Mouse (Mus musculus) retina, adult 2 months (tissue): ENCODE measurements around the gene Chn2.

Experiments
- DNase-seq: peaks from one replicate; pipeline ENCODE4 v3.0.0-alpha.2; 2012; ENCODE audit warnings: low read depth, low spot score

The Chn2 gene

DNA sequence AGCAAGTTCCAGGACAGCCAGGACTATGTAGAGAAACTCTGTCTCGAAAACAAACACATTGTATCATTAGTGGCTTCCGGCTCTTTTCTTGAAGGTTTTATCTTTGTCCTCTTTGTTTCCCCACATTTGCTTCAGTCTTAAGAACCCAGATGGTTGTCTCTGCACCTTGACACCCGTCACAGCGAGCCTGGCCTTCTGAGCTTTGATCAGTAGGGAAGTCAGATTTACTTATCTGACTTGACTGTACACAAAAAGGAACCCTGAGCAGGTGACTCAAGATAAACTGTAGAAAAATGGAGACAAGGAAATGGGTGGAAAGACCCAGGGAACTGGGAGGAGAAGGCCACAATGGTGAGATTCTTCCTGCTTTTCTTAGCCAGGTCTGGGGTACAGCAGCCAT lies 79.5 kb downstream of the Chn2 start:
- no peak for DNase-seq

DNA sequence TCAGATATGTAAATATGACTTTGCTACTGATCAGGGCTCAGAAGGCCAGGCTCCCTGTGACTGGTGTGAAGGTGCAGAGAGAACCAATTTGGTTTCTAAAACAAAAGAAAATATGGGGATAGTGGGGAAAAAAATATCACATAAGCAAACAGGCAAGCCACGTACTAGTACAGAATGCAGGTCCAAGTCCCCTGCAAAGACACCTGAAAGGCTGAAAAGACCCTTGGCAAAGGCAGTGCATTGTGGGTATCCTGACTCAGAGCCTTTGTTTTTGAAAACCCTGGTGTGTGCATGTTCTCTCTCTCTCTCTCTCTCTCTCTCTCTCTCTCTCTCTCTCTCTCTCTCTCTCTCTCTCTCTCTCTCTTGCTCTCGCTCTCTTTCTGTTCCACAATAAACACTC lies 80.1 kb downstream of the Chn2 start:
- DNase-seq, result no peak

DNA sequence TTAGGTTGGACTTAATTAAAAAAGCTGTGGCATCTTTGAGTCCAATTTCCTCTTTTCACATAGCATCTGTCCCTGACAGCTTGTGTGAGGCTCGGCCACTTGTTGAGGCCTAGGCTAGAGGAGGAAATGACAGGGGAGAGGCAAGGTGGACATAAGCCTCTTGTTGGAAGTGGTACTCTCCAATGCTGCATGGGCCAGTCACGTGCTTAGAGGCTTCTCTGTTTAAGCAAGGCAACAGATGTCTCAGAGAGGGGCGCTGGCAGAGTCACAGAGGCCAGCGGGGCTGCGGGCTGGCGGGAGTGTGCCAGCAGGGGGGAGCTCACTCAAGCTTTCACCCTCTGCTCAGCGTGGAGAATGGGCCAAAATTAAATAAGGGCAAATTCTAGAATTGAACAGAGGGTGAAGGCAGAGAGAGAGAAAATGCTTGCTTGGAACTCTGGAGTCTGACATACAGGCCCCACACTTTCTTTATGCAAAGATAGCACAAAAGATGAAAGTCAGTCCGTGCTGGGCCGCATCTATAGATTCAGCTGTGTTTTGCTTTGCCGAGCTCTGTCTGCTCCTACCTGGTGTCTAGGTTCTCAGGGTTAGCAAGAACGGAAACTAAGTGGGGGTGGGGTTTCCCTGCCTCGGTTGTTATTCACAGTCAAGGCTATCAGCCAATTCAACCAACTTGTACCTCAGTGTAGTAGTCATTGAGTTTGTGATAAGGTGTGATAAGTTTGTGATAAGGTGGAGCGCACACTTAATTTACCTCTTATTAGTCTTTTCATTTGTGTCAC lies 80.7 kb downstream of the Chn2 start:
- DNase-seq, result no peak

DNA sequence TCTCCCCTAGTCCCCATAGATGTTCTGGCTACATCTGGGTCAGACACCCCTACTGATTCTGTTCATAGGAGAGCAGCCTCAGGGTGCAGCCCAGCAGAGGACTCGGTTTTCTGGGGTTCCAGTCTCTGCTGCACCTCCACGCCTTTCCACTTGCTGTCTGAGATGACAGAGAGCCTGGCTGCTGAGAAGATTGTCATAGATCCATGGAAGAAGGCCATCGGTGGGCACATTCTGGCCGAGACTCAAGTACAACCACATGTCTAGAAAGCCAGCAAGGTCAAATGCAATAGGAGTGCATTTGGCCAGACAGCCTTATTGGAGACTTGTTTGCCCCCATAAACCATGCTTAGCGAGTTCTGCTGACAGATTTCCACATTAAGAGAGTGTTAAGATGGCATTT lies 81.5 kb downstream of the Chn2 start:
- DNase-seq, result no peak

DNA sequence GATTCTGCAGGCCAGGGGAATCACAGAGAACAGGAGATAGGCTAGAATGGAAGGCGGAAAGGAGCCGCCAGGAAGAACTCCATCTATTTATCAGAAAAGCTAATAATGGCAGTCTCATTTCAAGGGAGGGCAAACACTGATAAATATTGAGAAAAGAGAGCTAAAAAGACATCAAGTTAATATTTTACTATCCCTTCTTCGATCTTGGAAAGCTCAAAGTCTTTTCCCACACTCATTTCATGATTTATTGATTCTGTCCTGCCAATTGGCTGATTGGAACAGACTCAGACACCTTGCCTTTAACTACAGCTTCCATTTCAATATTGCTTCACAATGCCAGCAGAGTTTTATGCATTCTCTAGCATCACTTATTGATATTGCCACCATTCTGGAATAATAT lies 85.2 kb downstream of the Chn2 start:
- DNase-seq, result no peak

DNA sequence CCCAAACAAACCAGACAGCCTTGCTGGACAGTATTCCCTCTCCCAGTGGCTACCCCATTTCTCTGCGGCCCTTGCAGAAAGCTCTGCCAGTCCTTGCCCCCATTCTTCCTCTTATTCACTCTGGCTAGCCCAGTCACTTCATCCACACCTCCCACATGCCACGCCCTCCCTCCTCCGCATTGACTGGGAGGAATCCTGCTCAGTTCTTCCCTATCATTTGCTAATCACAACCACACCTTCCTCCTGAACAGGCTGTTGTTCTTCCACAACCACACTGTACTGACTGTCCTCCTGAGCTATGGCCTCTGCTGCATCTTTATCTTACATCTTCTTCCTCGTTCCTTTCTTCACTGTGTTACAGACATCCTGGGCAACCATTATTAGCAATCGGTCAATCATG lies 86.2 kb downstream of the Chn2 start:
- no peak for DNase-seq

DNA sequence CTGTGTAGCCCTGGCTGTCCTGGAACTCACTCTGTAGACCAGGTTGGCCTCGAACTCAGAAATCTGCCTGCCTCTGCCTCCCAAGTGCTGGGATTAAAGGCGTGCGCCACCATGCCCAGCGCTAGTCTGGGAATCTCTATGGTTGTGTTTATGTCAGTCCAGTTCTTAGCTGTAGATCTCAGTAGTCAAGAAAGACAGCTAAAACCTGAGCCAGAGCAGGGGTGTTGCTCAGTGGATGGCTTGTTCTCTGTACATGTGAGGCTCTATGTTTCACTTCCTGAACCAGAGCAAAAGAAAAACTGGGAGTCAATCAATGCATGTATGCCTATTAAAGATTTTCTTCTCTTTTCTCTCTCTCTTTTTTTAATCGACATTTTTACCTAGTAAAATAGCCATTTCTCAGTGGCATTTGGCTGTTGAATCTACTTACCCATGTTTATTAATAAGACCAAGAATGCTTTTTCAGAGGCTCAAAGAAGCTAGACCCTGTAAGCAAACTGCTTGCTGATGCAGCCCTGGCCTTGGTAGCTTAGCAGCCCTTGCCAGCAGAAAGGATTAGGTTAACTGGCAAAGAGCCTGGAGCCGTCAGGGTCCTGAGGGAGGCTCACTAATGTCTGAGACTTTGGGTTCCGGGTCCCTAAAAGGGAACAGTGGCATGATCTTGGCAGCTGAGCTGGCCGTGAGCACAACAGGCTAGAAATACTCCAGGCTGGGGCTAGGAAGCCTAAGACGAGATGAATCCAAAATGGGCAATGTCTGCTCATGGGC lies 87.1 kb downstream of the Chn2 start:
- no peak for DNase-seq

DNA sequence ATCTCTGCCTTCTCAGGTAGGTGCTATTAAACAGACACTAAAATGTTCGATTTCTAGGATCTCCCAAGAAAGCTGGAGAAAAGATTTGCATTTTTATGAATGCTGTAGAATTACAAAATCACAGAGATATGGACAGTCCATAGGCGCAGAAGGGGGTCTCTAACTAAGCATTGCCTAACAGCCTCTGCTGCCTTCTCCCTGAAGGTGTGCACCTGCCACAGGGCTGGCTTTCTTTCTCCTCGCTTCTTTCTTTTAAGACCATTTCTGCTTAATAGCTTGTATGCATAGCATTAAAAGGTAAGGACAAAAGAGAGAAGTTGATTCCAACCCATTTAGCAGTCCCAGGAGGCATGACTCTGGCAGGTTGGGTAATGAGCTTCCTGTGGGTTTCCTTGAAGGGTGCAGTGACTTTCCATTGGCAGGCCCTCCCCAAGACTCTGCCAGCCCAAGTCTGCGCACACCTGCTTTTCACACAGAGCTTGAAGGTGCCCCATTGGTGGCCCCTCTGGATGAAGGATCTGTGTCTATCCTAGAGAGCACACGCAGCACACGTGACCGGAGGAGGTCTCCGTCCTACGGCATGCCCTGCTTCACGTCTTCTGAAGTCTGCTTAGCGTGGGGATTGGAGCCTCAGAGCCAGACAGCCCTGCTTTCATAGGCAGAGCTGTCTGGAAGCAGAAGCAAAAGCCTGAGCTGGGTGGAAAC lies 87.8 kb downstream of the Chn2 start:
- no peak for DNase-seq

DNA sequence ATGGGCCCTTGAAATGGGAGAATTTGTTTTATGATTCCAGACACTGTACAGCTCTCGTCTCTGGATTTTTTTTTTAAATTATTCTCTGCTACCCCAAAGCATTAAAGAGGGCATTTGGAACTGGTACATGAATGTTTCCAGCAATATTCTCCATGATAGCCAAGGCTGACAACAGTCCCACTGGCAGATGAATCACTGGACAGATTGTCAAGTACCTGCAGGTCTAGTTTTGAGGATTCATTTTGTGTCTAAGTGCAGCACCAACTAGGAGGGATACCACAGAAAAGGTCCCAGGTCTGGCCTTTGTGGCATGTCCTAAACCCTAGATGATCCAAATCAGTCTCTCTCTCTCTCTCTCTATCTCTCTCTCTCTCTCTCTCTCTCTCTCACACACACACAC lies 89.3 kb downstream of the Chn2 start:
- DNase-seq, result no peak

DNA sequence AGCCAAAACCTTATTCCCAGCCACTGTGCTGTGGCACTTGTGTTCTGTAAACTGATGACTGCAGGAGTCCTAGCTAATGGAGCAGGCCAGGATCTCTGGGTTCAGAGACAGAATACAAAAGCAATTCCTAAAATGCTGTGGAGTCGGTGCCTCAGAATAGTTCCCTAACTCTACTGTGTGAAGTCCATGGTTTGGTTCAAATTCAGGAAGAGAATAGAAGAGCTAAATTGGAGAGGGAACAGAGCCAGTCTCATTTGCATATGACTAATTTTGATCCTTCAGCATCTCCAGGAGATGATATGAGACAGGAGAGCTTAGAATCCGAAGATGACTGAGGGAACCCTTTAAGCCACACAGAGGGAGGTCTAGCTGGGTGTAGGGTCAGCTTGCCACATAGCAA lies 90.2 kb downstream of the Chn2 start:
- no peak for DNase-seq

DNA sequence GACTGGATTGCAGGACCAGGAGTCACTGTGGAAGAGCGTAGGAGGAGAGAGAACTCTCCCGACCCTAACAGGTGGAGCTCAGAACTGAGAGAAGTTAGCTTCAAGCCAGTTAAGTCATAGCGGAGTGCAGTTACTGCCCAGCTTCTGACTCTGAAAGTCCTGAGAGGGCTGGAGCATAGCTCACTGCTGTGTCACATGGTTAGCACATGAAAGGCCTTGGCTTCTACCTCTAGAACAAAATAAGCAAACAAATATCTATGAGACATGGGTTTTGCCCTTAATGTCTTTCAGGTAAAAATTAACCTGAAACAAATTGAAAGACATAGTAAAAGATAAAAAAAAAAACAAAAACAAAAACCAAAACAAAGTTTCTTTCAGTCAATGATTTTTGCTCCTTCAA lies 91.5 kb downstream of the Chn2 start:
- no peak for DNase-seq

DNA sequence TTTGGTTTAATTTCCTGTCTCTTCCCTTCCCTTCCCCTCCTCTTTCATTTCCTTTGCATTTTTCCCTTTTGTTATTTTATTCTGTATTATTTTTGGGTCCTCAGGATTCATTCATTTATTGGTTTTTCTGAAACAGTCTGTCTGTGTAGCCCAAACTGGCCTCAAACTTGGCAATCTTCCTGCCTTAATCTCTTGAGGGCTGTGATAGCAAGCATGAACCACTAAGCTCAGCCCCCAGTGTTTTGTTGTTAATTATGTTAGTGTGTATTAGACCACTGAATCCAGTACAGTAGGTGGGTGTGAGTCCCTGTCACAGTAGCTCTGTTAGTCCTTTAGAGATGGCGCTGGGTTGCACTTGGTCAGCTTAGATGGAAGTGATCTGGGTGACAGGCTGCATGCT lies 93.2 kb downstream of the Chn2 start:
- DNase-seq, result no peak

DNA sequence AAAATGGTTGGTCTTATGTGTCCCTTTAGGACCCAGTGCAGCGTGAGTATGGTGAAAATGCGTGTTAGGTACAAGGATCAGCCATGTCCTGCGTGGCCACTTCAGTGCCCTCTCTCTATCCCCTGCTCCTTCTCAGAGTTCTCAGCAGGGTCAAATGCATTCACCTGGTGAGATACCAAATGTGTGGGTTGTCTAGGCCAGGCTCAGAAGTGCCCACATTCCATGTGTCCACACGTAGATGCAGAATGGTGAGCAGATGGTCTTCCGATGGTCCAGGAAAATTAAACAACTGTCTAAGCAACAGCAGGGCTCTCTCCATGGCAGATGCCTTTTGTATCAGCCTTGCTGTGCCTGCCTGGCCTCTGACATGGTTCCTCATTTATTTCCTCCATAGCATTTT lies 93.9 kb downstream of the Chn2 start:
- DNase-seq, result no peak

DNA sequence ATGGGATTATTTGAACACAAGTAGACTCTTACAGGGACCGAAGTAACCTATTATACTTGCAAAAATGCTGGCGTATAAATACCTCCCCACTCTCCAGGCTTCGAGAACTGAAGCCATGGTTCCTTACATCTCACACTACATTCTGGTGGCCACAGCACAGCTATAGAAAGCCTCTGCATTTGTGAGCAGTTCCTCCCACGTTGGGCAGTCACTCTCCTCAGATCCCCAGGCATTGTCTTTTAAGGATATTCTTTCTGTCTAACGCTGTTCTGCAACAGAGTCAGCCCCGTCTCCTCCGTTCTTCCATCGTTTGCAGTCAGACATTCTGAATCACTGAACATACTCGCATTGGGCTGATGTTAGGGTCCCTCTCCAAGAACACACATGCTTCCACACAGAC lies 98.8 kb downstream of the Chn2 start:
- no peak for DNase-seq

DNA sequence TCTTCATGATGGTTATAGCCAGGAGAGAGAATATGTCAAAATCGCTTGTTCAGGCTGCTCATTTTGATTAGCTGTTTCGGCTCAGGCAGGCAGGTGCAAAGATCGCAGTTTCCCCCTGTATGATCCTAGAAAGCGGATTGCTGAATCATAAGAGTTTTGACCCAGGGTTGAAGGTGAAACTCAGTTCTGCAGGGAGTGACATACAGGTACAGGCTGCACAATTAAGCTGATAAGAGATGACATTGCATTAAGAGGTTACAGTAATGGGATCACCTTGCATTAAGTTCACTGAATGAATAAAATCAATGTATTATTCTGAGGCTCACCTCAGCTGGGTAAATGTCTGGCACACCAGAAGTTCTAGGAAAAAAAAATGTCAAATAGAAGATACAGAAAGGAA lies 101.1 kb downstream of the Chn2 start:
- DNase-seq, result no peak

DNA sequence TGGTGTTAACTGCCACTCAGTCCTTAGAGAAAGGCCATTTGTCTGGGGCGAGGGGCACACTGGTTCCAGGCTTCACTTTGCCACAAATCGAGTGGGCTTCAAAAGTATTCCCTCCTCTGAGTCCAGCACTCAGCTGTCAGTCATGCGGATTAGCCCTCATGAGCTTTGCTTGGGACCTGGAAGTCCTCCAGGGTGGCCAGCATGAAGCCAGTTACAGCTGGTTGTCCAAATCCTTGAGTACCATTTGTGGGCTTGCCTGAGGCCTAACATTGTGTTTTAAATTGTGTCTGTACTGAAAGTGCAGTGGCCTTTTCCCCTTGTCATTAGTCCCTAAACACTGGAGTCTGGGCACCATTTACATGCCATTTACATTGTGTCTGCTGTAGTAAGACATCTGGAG lies 101.8 kb downstream of the Chn2 start:
- no peak for DNase-seq

DNA sequence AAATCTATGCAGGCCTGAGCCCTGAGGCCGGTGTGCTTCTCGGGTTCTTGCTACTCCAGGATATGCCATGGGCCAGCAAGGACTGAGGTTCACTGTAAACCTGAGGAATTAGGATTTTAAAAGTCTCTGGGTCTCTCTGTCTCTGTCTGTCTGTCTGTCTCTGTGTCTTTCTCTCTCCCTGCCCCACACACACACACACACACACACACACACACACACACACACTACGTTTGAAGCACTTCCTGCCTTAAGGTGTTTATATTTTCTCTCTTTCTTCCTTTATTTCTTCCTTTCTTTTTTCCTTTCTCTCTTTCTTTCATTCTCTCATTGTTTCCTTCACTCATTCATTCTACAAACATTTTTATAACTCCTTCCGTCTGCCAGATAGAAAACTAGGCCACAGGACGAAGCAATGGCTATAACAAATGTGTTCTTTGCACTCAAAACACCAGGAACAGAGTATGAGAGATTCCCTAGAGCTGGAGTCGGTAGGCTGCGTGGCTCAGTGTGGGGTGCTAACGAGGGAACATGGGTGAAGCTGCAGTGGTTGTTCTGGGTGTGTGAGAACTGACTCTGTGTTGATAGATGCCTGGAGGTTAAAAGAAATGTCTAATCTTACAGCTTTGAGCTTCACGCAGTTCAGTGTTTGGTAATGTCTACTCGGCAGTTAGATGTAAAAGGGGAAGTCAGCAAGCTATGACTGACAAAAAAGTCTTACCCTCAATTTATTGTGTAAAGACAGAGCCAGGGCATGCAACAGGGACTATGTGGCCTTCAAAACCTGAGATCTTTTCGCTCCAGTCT lies 103.7 kb downstream of the Chn2 start:
- DNase-seq, result no peak

DNA sequence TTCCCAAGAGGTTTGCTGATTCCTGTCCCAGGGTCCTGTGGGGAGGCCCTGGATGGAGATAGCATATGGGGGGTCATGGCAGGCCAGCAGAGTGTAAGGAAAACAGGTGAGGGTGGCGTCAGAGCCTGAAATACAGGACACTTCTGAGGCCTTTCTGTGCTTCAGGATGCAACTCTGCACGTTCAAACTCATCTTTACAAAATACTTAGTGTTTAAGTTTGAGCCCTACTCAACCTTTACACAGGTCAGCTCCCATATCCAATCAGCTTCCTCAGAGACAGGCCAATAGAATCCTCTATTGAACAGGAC lies 104.3 kb downstream of the Chn2 start:
- DNase-seq, result no peak

DNA sequence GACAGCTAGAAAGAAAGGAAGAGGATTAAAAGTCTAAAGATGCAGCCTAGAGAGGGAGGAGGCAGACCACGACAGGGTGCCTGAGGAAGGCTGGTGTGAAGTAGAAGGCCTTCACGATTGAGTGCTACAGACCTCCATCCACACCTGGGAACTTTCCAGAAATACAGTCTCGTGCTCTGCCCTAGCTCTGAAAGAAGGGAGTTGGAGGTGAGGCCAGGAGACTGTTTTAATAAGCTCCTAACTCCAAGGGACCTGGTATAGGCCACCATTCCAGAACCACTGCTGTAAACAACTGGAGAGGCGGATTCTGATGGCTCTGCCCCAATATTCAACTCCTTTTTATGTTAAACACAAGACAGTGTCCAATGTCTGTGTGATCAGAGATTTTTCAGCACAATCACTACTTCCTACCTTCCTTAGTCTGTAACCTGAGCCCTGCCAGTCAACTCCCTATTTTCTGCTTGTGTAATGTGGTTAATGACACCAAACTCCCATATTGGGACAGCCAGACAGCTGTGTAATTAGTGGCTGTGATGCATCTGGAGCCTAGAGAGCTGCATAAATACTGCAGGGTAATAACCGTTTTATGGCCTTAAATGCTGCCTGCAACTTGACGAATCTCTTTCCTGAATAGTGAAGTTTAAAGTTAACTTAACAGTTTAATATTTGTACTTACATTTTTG lies 109.6 kb downstream of the Chn2 start:
- DNase-seq, result no peak

DNA sequence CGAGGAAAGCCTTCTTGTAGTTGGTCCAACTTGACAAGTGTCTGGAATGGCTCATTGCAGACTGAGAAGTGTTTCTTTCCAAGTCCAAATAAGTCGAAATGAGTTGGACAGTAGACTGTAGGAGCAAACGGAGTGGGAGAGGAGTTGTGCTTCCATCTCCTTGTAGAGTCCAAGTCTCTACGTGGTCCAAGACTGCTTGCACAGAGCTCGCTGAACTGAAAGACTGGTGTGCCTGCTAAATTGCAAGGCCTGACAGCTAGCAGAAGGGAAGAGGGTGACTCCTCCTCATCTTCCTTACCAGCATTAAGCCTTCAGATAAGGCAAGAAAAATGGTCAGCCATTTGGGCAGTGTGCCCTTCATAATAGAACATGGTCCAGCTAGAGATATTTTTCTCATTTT lies 111.5 kb downstream of the Chn2 start:
- DNase-seq, result no peak

DNA sequence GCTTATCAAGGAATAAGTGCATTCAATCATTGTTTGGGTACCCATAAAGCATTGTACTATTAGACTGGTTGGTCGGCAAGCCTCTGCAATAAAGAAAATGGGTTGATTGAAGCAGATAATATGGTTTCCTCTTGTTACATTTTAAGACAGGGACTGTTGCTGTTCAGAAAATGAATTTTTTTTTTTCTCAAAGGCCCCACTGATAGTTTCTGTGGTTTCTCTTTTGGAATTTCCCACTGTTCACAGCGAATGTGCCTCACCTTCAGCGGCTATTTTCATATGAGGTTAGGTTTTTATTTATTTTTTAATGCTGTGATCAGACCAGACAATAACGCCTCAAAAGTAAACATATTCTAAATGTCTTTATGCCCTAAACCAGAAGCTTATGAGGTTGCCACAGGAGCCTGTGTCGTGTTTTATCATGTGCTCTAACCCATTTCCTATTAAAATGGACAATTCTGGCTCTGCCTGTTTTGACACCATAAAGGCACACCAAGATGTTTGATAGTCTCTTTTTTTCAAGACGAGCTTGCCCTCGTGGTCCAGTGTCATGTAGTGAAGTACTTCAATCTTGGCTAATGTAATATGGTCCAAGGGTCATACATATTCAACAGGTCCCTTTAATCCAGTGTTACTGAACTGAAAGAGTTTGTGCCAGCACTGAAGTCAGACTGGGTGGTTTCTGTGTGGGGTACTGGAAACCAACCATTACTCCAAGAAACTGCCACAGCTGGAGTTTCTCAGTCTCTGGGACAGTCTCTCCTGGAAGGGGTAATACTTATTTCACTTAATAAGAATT lies 112.3 kb downstream of the Chn2 start:
- no peak for DNase-seq
